Comparison of ENCODE assay signal across 8 mouse cellular contexts in the genomic region with DNA sequence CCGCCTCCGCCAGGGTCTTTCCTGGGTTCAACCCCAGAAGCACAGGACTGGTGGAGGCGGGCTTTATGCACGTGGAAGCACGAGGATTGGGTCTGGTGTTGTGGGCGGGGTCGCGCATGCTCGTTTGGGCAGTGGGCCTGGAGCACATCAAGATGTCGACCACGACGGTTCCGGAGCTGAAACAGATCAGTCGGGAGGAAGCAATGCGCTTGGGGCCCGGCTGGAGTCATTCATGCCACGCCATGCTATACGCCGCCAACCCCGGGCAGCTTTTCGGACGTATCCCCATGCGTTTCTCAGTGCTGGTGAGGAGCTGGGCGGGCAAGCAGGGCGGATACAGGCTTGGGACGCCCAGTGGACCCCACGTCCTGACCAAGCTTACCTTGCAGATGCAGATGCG. TPM values are rescaled to one million over a fixed set of nuclear protein-coding genes. Genes with fewer than 3 reads are reported as not detected.
A peak's percentile ranks its signal among the peaks of the same experiment; 100 is the strongest.
DNase-seq lines count a peak whose midpoint lies in the region; ATAC-seq lines count a peak whose summit lies in the region.

No protein-coding gene starts in this region.

- no peaks in the 10 kb centered on the region for H3K27me3 ChIP-seq in hindbrain, embryonic 15.5 days

- WGBS in hindbrain, embryonic 15.5 days = under 1% methylated on average over 28 of the region's 28 CpGs

- H3K4me3 ChIP-seq in hindbrain, embryonic 15.5 days = peak overlapping the region; percentile 92

- H3K9ac ChIP-seq in hindbrain, embryonic 15.5 days = peak overlapping the region; percentile 99

- peak; percentile 98 for DNase-seq in R1 (ENCODE audit: low read depth, low spot score)
- peak; percentile 93 to 97 for DNase-seq in cerebellum, postnatal 25 days
- DNase-seq in frontal cortex, postnatal 25 days (ENCODE audit: low spot score in 2 of 2) = peak; percentile 94
- peak; percentile 94 for DNase-seq in left cerebral cortex, adult 11 months (ENCODE audit: low spot score)
- DNase-seq in lung, postnatal 4 days = peak; percentile 96 to 97
- DNase-seq in retina, postnatal 7 days (ENCODE audit: low read depth, low spot score) = peak; percentile 91
- peak; percentile 86 for DNase-seq in urinary bladder, adult 2 months (ENCODE audit: low spot score)

- peak overlapping the region; percentile 96 for H3K4me2 ChIP-seq in hindbrain, embryonic 15.5 days

- H3K4me1 ChIP-seq in hindbrain, embryonic 15.5 days (replicated peaks) = peaks cover 22% of the 10 kb centered on the region

- H3K9me3 ChIP-seq in hindbrain, embryonic 15.5 days = no peaks in the 10 kb centered on the region

- peak overlapping the region; percentile 91 for H3K27ac ChIP-seq in hindbrain, embryonic 15.5 days (replicated peaks)

- H3K36me3 ChIP-seq in hindbrain, embryonic 15.5 days = peaks cover 69% of the 10 kb centered on the region

- peak; percentile 95 for ATAC-seq in hindbrain, embryonic 15.5 days (ENCODE audit: low FRiP score, low read depth)

RNA-seq across cellular contexts. Expression of a gene that starts 0.4 kb away (rescaled TPM):
- polyA plus RNA-seq in hindbrain, embryonic 15.5 days (2015; fragmentation: Nextera tagmentation; extraction: Ambion mirVana) = 128 and 130 TPM in 2 replicates
- polyA plus RNA-seq in urinary bladder, adult 2 months (2012; rRNA removed) = 59.9 and 64.6 TPM in 2 replicates

RNA-seq across cellular contexts. Expression of a gene that starts 25.0 kb away (rescaled TPM):
- 71.4 and 71.9 TPM in 2 replicates for polyA plus RNA-seq in hindbrain, embryonic 15.5 days (2015; fragmentation: Nextera tagmentation; extraction: Ambion mirVana)
- 56.9 and 77.5 TPM in 2 replicates for polyA plus RNA-seq in urinary bladder, adult 2 months (2012; rRNA removed)

RNA-seq across cellular contexts. Expression of a gene that starts 52.9 kb away (rescaled TPM):
- 118 and 126 TPM in 2 replicates for polyA plus RNA-seq in hindbrain, embryonic 15.5 days (2015; fragmentation: Nextera tagmentation; extraction: Ambion mirVana)
- polyA plus RNA-seq in urinary bladder, adult 2 months (2012; rRNA removed) = 84.0 and 91.8 TPM in 2 replicates

RNA-seq across cellular contexts. Expression of a gene that starts 58.7 kb away (rescaled TPM):
- not detected in 2 replicates for polyA plus RNA-seq in hindbrain, embryonic 15.5 days (2015; fragmentation: Nextera tagmentation; extraction: Ambion mirVana)
- 0.19 and 0.21 TPM in 2 replicates for polyA plus RNA-seq in urinary bladder, adult 2 months (2012; rRNA removed)

RNA-seq across cellular contexts. Expression of a gene that starts 58.9 kb away (rescaled TPM):
- 51.1 and 69.2 TPM in 2 replicates for polyA plus RNA-seq in hindbrain, embryonic 15.5 days (2015; fragmentation: Nextera tagmentation; extraction: Ambion mirVana)
- 21.5 and 41.1 TPM in 2 replicates for polyA plus RNA-seq in urinary bladder, adult 2 months (2012; rRNA removed)

Comparison
In these comparisons a context has a peak if more than half of its experiments do, and no peak if none do; other contexts are left out.
1. Peak in every context shown above with its lines: DNase-seq, ATAC-seq, H3K4me3 ChIP-seq and H3K27ac ChIP-seq.